Mouse (Mus musculus) mouse embryonic stem cell (cell line): ENCODE measurements around the gene Rhebl1.
"Not testable (repeated sequence)": the region's sequence is repeated elsewhere in the genome, so short reads cannot be mapped to it uniquely, and the experiment has no call there.

Experiments used
- in situ Hi-C, 2 experiments: fragments of 300-500 bp; cut with MboI; formaldehyde crosslinking; loops; 1 replicate in 1 of 2; 3 replicates in 1 of 2; pipeline ENCODE4 v1.14.3; 2019 to 2020; ENCODE audit warnings: low sequenced_read_pairs in 2 of 2, low pct_unique_long_range_greater_than_20kb in 1 of 2, mixed read lengths in 1 of 2; ENCODE audit not compliant: unreplicated experiment in 1 of 2

The Rhebl1 gene

DNA sequence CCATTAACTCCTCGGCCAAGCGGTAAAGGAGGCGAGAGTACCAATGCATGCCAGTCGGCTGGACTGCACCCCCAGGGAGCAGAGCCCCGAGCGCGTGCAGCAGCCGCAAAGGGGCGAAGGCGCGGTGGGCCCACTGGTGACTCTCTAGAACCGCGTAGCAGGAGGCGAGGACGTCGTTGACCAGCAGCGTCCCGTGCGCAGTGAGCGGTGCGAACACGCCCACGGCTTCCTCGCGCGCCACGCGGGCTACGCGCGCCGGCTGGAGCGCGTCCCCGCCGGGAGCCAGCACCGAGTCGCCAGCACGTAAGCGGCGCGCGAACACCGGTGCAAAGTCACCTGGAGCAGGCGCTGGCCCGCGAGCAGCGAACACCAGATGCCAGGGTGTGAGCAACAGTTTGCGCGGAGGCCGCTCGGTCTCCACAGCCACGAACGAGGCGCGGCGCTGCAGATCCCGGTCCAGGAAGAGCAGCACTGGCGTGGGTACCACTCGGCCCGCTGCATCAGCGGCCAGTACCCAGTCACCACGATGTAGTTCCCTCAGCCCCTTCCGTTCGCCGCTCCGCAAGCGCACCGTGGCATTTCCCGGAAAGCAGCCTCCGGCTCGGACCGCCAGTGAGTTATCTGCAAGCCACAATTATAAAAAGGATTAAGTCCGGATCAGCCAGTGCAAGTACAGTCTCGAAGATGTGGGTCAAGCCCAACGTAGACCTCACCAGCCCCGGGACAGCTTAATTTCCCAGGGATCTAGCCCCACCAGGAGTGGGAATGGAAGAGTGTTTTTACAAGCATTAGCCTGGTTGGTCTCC is at the start of gene Rhebl1:
TSS of gene Rhebl1 (minus strand) at position 601 of the 806 bp plus-strand sequence.
- in situ Hi-C loops = no loop called here

DNA sequence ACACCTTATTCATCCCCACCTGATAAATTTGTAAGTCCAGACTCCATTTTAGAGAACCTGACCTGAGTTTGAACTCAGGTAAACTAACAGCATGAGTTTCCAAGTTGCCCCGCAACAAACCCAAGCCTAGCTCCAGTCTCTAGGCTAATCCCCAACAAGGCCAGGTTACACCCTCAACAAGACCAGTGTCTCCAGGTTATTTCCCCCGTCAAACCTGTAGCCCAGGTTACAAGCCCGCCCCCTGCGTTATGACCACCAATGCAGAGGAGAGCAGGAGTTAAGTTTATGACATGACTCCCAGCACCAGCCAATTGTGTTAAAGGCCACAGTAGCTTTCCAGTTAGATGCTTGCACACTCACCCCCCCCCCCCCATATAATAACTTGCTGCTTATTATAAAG is 48.8 kb upstream of the Rhebl1 start:
- in situ Hi-C loops = loop anchor here in 1 of 2 experiments (10.0 kb wide), 1 partner anchor 52 kb away; no protein-coding TSS in a partner anchor

DNA sequence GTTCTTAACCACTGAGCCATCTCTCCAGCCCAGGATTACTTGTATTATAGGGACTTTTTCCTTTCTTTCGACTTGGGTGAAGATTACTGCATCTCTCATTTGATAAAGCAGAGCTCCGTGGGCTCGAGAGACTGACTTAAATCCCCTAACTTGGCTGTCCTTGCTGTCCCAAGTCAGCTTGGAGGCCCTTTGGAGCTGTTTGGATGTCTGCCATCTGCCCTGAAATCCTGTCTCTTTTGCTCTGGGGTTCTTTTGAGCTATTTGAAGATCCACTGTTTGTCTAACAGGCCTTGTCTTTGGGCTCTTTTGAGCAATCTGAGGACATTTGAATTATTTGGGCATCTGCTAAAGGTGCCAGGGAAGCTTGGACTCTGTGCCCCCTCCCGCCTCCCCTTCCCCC is 47.7 kb upstream of the Rhebl1 start:
- in situ Hi-C loops = loop anchor here in 1 of 2 experiments (10.0 kb wide), 1 partner anchor 53 kb away; no protein-coding TSS in a partner anchor

DNA sequence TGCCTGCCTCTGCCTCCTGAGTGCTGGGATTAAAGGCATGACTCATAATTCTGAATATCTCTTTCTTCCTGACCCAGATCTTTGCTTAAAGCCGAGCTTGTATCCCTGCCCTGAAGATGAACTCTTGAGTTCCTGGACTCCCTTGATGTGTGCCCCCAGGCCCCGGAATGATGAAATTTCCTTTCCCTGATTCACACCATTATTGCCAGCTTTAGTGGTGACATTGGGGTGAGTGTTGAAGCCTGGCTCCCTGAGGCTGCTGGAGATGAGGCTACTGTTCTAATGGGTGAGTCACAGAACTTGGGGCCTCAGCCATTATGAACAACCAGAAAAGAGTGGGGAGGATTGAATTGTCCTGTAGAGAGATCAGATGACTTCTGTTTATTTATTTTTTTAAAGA is 47.2 kb upstream of the Rhebl1 start:
- in situ Hi-C loops = loop anchor here in 1 of 2 experiments (10.0 kb wide), 1 partner anchor 53 kb away; no protein-coding TSS in a partner anchor

DNA sequence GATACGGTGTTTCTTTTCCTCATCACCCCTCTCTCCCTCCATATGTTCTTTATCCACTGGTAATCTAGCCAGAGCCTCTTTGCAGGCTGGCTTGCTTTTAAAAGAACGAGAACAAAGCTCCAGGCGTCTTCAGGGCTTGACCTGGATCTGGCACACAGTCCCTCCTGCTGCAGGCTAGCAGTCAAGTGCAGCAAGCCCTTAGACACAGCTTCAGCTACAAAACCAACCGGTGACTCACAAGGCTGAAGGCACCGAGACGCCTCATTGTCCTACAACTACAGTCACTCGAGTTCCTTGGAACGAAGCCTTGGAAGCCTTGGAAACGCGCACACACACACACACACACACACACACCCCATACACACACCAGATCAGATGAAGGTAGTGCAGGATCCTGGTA is 46.5 kb upstream of the Rhebl1 start:
- in situ Hi-C loops = loop anchor here in 1 of 2 experiments (10.0 kb wide), 1 partner anchor 54 kb away; no protein-coding TSS in a partner anchor

DNA sequence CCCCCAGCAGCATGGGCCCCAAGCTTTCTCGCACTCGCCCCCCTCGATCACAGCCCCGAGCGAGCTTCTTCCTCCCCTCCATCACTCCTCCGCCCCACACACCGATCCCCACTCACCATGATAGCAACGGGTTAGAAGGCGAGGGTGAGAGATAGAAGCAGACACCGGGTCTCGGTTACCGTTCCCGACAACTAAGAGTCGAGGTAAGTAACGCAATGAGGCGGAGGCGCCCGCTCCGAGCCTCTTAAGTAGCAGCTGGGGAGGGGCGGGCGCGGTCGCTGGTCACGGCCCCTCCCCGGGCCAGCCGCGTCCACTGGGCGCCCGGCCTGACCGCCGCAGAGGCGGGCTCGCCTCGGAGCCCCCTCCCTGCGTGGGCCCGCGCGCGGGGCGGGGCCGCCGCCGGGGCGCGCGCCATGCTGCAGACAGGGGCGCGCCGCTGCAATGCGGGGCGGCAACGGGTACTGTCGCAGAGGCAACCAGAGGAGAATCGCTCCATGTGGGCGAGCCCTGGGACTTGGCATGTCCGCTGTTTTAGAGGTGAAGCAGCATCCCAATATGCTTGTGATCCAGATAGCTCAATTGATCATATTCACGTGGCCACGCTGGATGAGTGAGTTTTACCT is 40.0 kb upstream of the Rhebl1 start, which contains the start of gene Tuba1b:
TSS of gene Tuba1b (minus strand) at position 349 of the 623 bp plus-strand sequence.
- in situ Hi-C loops = no loop called here

DNA sequence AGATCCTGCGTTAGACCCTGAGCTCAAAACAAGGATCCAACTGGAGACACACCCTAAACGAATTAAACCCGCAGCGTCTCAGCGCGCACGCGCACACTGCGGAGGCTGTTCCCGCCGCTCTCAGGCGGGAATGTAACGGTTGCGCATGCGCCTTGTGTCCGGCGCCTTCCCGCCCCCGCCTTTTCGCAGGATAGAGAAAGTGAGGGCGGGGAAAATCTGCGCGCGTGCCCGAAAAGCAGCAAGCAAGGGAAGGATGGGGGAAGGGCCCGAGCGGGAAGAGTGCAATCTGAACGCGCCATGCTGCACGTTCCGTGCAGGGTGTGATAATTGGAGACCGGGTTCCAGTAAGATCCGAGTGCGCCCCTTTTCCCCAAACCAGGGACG is 39.5 kb upstream of the Rhebl1 start:
- in situ Hi-C loops = no loop called here

DNA sequence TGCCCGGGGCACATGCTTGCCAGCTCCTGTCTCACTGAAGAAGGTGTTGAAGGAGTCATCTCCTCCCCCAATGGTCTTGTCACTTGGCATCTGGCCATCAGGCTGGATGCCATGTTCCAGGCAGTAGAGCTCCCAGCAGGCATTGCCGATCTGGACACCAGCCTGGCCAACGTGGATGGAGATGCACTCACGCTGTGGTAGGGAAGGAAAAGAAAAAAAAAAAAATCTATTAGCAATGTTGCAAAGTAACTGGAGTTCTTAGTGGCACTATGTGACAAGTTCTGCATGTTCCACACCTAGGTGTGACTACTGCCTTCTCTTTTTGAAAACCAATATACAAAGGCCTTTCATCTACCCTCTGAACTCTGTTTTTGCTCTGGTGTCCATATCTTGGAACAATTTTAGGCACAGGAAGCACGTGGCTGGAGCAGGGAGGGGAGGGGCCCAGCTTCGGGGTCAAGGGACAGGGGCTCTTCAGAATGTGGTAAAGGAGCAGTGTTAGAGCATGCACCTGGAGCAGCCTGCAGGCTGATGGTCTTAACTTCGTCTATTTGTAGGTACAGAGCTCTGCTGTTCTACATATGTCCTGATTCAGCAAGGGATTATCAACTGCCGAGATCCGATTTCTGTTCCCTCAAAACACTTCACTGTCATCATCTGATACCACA is 38.8 kb upstream of the Rhebl1 start:
- in situ Hi-C loops = not testable (repeated sequence)

DNA sequence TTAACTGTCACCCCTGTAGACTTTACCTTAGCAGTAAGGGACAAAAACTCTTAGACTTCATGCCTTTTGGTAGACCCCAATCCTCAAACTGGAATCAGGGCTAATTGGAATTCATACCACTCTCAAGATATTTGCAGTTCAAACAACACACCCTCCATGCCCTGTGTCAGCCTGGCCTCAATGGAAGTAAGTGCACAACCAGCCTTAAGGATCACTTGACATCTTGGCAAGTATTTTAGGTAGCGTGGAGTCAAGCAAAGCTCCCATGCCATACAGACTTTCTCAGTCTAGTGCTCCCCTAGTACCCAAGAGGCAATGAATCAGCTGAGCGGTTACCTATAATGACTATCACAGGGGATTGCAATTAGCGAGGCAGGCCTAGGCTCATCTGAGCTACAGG is 36.7 kb upstream of the Rhebl1 start:
- in situ Hi-C loops = no loop called here

DNA sequence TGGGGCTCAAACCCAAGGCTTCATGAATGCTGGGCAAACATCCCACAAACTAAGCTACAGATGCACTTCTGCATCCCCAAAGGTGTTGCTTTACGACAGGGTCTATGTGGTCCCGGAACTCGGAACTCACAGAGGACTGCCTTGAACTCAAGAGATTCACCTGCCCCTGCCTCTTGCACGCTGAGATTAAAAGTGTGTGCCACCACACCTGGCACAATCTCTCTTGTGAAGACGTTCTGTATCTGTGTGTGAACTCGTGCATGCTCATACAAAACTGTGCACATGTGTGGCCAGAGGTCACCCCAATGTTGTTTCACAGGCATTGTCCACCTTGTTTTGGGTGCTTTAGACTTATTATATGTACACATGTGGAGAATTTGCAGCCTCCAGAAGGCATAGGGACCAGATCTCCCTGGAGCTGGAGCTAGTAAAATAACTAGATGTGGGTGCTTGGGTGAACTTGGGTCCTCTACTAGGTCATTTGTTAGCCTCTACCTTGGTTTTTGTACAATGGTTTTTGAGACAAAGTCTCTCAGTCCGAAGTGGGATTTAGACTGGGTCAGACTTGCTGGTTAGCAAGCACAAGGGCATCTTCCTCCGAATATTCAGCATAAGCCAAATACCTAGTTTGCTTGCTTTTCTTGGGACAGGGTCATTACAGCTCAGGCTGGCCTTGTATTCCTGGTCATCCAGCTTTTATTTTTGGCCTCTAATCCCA is 35.8 kb upstream of the Rhebl1 start:
- in situ Hi-C loops = no loop called here

DNA sequence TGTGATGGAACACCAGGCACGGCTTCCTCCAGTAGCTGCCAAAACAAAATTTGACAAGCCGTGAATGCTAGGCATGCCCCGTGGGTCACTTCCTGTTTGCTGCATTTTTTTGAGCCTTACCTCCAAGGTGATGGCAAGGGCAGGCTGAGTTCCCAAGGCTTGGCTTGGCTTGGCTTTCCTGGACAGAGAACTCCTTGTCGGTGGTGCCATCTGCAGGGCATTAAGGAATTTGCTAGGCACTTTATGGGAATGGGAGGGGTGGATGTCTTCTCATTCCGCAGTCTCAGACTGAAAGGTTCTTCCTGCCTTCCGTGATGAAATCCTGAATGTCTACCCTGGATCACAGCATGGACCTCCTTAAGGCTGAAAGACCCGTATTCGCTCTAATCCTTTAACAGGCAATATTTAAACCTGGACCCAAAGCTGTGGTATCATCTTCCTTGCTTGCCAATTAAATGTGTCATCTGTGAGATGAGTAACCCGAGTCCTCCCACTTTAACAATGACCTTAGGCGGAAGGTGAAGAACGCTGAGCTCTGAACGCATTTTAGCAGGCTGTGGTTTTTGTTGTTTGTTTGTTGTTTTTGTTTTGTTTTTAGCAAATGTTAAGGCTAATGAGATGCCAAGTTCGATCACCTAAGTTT is 34.4 kb upstream of the Rhebl1 start:
- in situ Hi-C loops = no loop called here

DNA sequence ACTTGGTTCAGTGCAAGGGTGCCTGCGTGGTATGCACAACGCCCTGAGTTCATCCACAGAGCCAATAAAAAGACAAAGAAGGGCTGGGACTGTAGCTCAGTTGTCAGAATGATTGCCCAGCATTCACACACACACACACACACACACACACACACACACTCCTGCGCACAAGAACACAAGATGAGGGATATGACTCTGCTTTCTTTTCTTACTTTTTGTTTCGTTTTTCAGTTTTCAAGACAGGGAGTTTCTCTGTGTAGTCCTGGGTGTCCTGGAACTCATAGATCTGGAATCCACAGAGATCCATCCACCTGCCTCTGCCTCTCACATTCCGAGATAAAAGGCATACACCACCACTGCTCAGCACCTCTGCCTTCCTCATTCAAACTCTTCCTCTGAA is 33.2 kb upstream of the Rhebl1 start:
- in situ Hi-C loops = no loop called here

DNA sequence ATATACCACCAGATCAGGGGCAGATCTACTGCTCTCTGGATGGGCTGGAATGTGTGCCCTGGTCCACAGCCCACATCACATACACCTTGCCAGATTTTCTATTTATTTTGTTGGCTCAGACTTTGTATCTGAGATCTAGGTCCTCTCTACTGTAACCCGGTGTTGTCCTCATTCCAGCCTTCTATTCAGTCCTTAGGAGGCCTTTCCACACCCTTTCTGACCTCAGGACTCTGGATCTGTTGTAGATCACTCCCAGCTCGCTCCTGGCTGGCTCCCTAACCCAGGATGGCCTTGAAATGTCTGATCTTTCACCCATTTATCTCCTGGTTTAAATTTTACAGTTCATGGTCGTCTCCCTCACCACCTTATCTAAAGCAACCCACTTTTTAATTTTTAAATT is 30.3 kb upstream of the Rhebl1 start:
- in situ Hi-C loops = no loop called here

DNA sequence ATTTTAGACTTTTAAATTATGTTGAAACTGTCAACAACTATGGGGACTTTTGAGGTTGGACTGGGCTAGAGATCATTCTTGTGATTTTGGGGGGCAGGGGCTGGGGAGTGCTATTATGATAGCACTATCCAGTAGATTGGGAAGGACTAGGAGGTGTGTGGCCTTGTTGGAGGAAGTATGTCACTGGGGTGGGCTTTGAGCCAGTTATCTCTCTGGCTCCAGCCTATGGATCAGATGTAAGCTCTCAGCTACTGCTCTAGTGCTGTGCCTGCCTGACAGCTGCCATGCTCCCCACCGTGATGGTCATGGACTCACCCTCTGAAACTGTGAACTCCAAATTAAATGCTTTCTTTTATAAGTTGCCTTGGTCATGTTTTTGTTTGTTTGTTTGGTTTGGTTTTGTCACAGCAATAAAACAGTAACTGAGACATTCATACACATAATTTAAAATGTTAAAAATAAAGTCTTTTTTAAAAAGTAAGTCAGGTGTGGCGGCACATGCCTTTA is 28.7 kb upstream of the Rhebl1 start:
- in situ Hi-C loops = no loop called here

DNA sequence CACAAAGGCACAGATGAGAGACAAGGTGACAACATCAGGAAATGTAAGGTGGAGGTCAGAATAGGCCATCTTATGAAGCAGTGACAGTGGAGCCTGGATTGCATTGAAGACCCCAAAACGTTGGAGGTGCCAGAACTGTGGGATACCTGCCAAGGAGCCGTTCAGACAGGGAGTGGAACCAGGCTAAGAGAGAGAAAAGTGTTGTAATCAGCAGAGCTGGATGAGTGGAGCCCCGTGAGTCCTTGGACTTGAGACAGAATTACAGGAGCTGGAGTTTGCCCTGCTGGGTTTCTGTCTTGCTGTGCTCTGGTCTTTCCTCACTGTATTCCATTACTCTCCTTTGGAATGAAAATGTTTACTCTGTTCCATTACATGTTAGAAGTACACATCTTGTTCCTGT is 28.2 kb upstream of the Rhebl1 start:
- in situ Hi-C loops = no loop called here

DNA sequence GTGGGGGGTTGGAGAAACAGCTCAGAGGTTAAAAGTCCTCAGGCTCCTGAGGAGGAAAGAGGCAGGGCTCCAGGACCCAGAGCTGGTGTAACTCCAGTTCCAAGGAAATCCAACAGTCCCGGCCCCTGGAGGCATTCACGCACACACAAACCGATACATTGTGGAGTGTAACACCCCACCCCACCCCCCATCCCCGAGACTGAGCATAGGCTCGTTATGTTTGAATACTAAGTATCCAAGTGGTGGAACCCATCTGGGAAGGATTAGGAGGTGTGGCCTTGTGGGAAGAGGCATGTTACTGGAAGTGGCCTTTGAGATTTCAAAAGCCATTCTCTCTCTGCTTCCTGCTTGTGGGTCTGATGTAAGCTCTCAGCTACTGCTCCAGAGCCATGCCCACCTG is 27.2 kb upstream of the Rhebl1 start:
- in situ Hi-C loops = no loop called here

DNA sequence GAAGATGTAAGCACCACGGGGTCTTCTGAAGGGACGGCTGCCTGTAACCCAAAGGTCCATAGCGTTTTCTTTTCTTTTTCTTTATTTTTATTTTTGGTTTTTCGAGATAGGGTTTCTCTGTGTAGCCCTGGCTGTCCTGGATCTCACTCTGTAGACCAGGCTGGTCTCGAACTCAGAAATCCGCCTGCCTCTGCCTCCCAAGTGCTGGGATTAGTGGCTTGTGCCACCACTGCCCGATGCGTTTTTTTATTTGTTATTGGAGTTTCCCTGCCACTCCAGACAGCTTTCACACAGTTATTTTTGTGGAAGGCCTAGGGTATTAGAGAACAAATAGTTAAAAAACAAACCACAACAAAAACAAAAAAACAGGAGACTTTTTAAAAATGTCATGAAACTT is 24.2 kb upstream of the Rhebl1 start:
- in situ Hi-C loops = not testable (repeated sequence)
